Mouse (Mus musculus) forebrain, embryonic 10.5 days (tissue): ENCODE data around the gene Cobl. TPM values are rescaled to one million over a fixed set of nuclear protein-coding genes. Genes with fewer than 3 reads are reported as not detected.

Experiments
- DNase-seq: peaks from one replicate; pipeline ENCODE4 v3.0.0-alpha.2; 2017; ENCODE audit warnings: low spot score; ENCODE audit errors: extremely low spot score
- H3K27ac ChIP-seq: fragments of 300-500 bp; sonication (generic); 2 replicates; pipeline ENCODE4 v1.5.1; 2016; ENCODE audit warnings: mild to moderate bottlenecking
- H3K27me3 ChIP-seq: fragments of 300-500 bp; sonication (generic); 2 replicates; pipeline ENCODE4 v1.6.1; 2016; ENCODE audit warnings: mild to moderate bottlenecking; ENCODE audit not compliant: poor library complexity, severe bottlenecking
- H3K36me3 ChIP-seq: fragments of 300-500 bp; sonication (generic); replicated peaks from 2 replicates; pipeline ENCODE4 v1.6.1; 2016; ENCODE audit warnings: mild to moderate bottlenecking, moderate library complexity
- H3K4me1 ChIP-seq: fragments of 300-500 bp; sonication (generic); 2 replicates; pipeline ENCODE4 v1.6.1; 2016
- H3K4me3 ChIP-seq: fragments of 300-500 bp; sonication (generic); 2 replicates; pipeline ENCODE4 v1.5.1; 2016; ENCODE audit warnings: mild to moderate bottlenecking, moderate library complexity
- H3K9me3 ChIP-seq: fragments of 300-500 bp; sonication (generic); 2 replicates; pipeline ENCODE4 v1.6.1; 2016; ENCODE audit warnings: mild to moderate bottlenecking, moderate library complexity
- WGBS: fragments of 180-500 bp; shearing (Covaris S2); methylation state at CpG from one replicate; pipeline ENCODE4 v1.1.7; 2016; 5-methylcytosine and 5-hydroxymethylcytosine counted together
- polyA plus RNA-seq: library from polyadenylated mRNA; unstranded; fragments of >200 nt; fragmentation: Nextera tagmentation; extraction: Ambion mirVana; gene quantifications from 2 replicates; pipeline ENCODE4 v1.2.1, GENCODE M21; 2016

Gene Cobl
- polyA plus RNA-seq, 1 experiment from 2014 or later, result 2.2 TPM

DNA sequence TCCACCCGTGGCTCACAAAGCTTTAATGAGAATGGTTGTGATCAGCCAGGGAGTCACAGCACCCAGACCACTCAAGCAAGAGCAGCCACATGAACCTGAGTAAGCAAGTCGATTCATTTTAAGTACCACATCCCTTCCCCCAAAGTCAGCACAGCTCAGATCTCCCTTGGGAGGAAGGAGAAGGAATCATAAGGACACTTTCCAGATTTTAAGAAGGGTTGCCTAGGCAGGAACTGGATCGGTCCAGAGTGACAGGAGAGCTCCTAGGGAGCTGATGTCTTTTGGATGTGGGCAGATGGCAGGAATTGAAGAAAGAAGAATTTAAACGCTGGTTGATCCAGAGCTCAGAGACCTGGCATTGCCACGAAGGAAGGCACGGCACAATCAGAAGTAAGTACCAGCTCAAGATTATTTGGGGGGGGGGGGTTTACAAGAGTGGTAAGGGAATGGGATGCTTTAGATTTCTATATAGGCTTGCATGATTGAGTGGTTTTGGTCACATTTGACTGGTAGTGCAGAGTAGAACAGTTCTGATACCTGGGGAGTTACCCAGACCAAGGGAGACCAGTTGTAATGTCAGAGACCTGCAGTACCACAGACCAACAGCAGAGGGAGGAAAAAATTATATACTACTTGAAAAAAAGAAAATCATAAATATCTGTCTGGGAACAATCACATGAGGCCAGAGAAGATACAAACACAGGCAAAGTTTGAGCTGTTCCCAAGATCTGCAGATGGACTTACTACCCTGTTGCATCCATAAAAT is 150.3 kb downstream of the Cobl start:
- WGBS, result 86% methylated on average over 6 of the region's 6 CpGs
- H3K27me3 ChIP-seq, result peaks cover 25% of the 10 kb centered on the region
- H3K9me3 ChIP-seq, result no peaks in the 10 kb centered on the region
- H3K4me3 ChIP-seq, result no peak overlapping the region
- H3K4me1 ChIP-seq, result peaks cover 8% of the 10 kb centered on the region
- no peak for DNase-seq
- H3K27ac ChIP-seq, result no peak overlapping the region
- no peaks in the 10 kb centered on the region for H3K36me3 ChIP-seq

DNA sequence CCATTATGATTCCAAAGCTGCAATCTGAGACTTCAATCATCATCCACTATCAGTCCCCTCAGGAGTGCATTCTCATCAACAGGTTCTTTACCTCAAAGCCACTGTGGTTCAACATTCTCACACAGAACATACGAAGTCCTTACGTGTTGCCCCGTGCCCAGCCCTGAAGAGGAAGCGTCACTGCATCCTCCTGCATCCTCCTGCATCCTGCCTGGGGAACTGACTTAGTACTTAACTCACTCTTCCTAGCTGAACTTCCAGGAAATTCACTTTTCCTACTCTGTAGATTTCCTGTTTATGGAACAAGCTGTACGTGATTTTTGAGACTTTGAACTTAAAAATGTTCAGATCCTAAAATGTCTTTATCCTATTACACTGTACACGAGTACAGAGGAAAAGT is 153.3 kb downstream of the Cobl start:
- Histone ChIP-seq H3K27me3 (peaks cover 50% of the 10 kb centered on the region), H3K36me3 (no peaks in the 10 kb centered on the region), H3K27ac (no peak overlapping the region), H3K4me1 (peaks cover 11% of the 10 kb centered on the region), H3K9me3 (no peaks in the 10 kb centered on the region), H3K4me3 (no peak overlapping the region)
- WGBS, result 90% methylated on average over 6 of the region's 6 CpGs
- DNase-seq, result no peak

DNA sequence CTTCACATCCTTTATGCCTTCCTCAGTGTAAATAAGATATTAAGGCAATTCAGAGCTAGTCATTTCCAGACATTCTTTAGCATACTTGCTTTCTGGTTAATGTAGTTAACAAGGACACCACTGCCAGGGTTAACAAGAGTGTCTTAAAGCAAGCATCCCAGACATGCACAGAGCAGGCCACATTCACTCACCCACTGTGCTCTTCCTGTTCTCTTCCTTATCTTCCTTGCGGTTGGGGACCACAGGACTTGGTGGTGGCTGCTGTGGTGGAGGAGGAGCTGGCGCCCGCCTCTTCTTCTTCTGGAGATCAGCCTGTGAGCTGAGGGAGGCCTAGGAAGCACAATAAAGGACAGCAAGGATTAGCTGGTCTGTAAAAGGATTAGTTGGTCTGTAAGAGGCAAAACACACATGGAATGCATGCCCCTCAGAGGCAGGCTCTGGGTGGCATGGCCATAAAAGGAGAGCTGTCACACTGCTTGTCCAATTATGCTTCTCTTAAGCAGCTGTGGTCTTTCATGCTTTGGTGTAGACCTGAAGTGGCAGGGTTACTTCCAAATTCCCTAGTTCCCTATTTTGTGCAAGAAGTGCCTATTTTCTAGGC is 155.2 kb downstream of the Cobl start:
- no peak overlapping the region for H3K4me3 ChIP-seq
- H3K4me1 ChIP-seq, result peaks cover 11% of the 10 kb centered on the region
- DNase-seq, result no peak
- H3K36me3 ChIP-seq, result no peaks in the 10 kb centered on the region
- WGBS, result 9% methylated on average over 3 of the region's 3 CpGs
- H3K27ac ChIP-seq, result no peak overlapping the region
- H3K9me3 ChIP-seq, result no peaks in the 10 kb centered on the region
- peaks cover 54% of the 10 kb centered on the region for H3K27me3 ChIP-seq

DNA sequence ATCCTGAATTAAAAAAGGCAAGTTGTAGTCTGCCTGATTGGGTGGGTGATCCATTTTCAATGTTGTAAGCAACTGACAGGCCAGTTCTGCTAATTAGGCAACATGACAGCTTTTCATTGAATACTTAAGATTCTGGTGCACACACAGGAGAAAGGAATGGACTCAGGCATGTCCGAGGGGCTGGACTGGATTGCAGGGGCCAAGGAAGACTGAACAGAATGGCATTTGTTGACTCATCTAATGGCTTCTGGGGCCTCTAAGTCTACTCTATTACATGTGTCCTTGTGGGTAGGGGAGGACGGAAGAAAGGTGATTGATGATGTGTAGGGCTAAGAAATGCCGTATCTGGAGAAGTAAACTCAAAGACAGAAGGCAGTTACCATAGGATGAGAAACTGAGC is 159.9 kb downstream of the Cobl start:
- Histone ChIP-seq H3K4me3 (no peak overlapping the region), H3K9me3 (no peaks in the 10 kb centered on the region), H3K4me1 (peaks cover 8% of the 10 kb centered on the region), H3K27me3 (peaks cover 30% of the 10 kb centered on the region), H3K27ac (no peak overlapping the region), H3K36me3 (no peaks in the 10 kb centered on the region)
- no peak for DNase-seq
- WGBS, result 77% methylated on average over 3 of the region's 3 CpGs

DNA sequence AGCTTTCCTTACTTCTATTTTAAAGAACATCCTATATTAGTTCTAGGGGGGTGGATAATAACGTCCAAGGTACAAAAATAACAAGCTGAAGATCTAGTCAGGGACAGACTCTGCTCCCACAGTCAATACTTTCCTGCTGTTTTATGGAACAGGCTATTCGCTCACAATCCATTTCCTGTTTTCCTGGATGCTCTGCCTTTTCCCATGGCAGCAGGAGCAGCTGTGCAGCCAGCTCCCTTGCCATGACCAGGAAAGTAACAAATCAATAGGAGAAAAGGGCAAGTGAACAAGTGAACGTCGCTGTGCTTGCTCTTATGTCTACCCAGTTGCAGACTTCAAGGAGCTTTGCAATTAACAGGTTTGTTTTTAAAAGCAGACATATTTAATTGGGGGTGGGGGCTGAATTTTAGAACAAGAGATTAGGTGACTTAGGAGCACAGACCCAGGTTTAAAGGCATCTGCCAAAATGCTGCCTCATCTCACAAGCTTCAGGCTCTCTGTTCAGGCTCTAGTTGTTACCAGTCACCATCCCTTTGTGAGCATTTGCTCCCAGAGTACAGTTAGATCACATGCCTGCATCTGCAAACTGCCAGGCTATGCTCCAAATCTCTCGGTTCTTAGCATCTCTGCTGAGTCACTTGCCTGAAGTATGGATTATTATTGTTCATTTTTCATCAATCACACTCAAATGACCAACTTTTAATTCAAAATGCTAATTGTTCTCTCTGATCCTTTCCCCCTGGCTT is 164.9 kb downstream of the Cobl start:
- H3K9me3 ChIP-seq, result no peaks in the 10 kb centered on the region
- no peak for DNase-seq
- 0 out of 2 replicates have a peak, but pooled peaks cover 3% of the 10 kb centered on the region for H3K4me1 ChIP-seq
- H3K36me3 ChIP-seq, result no peaks in the 10 kb centered on the region
- H3K4me3 ChIP-seq, result no peak overlapping the region
- 67% methylated on average over 5 of the region's 5 CpGs for WGBS
- H3K27ac ChIP-seq, result no peak overlapping the region
- no peaks in the 10 kb centered on the region for H3K27me3 ChIP-seq

DNA sequence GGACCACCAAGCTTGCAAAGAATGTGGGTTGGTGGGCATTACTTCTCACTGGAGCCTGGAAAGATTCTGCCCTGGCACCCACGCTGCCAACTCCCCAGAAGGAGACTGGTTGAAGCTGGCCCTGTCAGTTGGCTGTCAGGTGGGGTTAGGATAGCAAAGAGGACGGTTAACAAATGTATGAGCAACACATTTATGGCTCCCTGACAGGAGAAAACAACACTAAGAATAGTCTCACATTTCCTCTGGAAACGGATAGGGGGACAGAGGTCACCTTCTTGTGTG is 173.2 kb downstream of the Cobl start:
- Histone ChIP-seq H3K4me3 (no peak overlapping the region), H3K36me3 (no peaks in the 10 kb centered on the region), H3K27ac (no peak overlapping the region), H3K27me3 (peaks cover 37% of the 10 kb centered on the region), H3K9me3 (no peaks in the 10 kb centered on the region), H3K4me1 (0 out of 2 replicates have a peak, but pooled peaks cover 3% of the 10 kb centered on the region)
- 32% methylated on average over 3 of the region's 3 CpGs for WGBS
- DNase-seq, result no peak

DNA sequence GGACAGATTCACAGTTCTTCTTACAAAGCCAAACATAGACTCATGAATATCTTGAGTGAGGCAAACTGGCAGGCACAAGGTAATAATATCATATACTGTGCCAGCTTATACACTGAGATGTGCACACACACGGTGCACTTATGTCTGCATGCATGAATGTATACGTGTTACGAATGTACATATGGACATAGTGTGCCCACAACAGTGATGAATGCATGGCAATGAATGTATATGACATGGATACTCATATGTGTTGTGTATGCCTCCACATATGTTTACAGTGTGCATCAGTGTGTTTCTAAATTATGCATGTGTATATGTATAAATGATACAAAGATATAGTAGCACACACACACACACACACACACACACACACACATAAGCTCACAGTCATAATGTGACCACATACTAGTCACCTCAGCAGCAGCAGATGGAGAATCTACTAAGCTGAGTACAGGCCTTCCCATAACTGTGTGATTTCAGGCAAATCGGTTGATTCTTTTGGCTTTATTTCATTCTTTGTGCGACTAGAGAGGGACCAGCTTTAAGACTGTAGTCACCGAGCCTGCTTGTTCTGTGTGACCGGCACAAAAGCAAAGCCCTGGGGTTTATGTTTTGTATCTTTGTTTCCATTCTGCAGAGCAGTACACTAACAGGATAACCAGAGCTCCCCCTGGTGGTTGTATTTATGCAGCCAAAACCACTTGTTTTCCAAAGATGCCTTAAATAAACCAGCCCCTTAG is 173.7 kb downstream of the Cobl start:
- DNase-seq, result peak; percentile 62
- 44% methylated on average over 7 of the region's 7 CpGs for WGBS
- H3K36me3 ChIP-seq, result no peaks in the 10 kb centered on the region
- peak overlapping the region; percentile 13; the same call in 1 of the 2 replicates for H3K27ac ChIP-seq
- H3K27me3 ChIP-seq, result peaks cover 37% of the 10 kb centered on the region
- no peak overlapping the region for H3K4me3 ChIP-seq
- H3K4me1 ChIP-seq, result 0 out of 2 replicates have a peak, but pooled peaks cover 3% of the 10 kb centered on the region
- H3K9me3 ChIP-seq, result no peaks in the 10 kb centered on the region

DNA sequence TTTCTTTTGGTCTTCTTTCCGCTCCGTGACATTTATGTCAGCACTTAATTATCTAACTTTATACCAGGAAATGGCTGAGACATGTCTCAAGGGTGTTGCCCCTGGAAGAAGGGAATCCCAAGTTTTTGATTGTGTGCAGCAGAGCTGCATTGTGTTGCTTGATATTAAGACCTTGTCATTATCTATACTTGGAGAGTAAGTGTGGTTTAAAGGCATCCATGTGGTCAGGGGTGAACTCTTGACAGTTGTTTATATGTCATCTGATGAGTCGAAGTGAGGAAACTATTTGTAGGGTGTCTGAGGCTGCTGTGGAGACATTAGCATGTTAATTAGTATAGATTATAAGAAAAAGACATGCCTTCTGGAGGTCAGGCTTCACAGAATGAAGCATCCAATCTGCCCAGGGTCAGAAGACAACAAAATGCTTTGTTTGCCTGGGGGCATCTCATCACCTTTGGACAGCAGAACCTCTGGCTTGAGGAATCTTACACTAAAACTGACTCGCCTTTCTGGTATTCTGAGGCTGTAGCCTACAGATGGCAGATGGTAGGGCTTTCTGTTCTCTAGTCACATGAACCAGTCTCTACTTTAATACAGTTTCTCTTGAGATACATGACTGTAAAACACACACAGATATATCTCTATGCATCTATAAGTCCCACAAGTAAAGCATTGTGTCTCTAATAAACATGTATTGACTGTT is 179.3 kb downstream of the Cobl start:
- Histone ChIP-seq H3K4me3 (no peak overlapping the region), H3K27me3 (peaks cover 15% of the 10 kb centered on the region), H3K9me3 (no peaks in the 10 kb centered on the region), H3K27ac (no peak overlapping the region), H3K36me3 (no peaks in the 10 kb centered on the region), H3K4me1 (no peaks in the 10 kb centered on the region)
- 89% methylated on average over 4 of the region's 4 CpGs for WGBS
- DNase-seq, result no peak

DNA sequence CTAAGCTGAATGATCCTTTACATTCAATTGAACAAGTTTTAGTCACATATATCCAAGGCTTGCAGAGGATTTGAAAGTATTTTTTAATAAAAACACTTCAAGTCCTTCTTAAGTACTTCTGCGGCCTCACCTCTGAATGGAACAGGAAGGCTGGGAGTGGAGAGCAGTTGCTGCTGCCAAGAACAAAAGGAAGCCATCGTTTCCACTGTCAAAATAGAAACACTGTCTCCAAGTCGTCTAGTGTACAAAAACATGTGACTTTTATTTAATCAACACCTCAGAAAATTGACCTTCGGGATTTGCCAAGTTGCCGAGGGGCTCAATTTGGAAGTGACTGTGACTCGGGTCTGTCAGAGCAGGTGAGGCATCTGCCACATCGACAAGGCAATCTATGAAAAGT is 184.0 kb downstream of the Cobl start:
- Histone ChIP-seq H3K27ac (no peak overlapping the region), H3K36me3 (no peaks in the 10 kb centered on the region), H3K9me3 (no peaks in the 10 kb centered on the region), H3K4me1 (no peaks in the 10 kb centered on the region), H3K27me3 (no peaks in the 10 kb centered on the region), H3K4me3 (no peak overlapping the region)
- DNase-seq, result no peak
- 81% methylated on average over 7 of the region's 7 CpGs for WGBS

DNA sequence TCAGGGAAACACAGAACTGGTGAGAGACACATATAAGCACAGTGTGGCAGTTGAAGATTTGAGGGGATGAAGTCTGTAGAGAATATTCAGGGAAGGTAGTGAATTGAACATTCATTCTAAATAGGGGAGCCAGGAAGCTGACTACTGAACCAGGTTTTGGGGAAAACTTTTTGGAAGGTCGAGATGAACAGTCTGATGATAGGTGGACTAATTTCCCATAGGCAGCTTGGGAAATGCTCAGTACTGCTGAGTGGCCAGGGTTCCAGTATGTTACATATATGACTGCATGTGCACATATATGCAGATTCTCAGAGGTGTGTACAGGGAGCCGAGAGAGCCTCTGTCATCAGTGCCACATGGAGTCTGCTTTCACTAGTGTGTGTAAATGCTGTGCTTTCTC is 190.5 kb downstream of the Cobl start:
- no peaks in the 10 kb centered on the region for H3K9me3 ChIP-seq
- no peaks in the 10 kb centered on the region for H3K27me3 ChIP-seq
- H3K4me1 ChIP-seq, result no peaks in the 10 kb centered on the region
- no peaks in the 10 kb centered on the region for H3K36me3 ChIP-seq
- no peak for DNase-seq
- WGBS, result 83% methylated on average over 2 of the region's 2 CpGs
- no peak overlapping the region for H3K27ac ChIP-seq
- no peak overlapping the region for H3K4me3 ChIP-seq

DNA sequence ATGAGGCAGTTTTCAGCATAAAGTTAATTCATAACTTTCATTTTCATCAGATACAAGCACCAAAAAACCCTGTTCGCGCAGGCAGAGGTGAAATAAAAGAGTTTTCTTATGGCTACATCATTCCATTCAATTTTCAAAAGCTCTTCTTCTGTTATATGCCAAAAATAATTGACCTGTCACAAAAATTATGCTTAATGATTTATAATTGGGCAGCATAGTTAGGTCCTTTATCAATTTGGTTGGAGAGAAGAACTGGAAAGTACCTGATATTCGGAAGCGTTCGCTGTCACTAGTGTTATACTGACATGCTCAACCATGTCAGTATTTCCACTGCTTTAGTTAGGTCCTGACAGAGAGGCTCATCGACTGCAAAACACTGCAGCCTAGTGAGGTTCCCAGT is 191.0 kb downstream of the Cobl start:
- WGBS, result 89% methylated on average over 6 of the region's 6 CpGs
- no peak overlapping the region for H3K4me3 ChIP-seq
- no peaks in the 10 kb centered on the region for H3K4me1 ChIP-seq
- H3K9me3 ChIP-seq, result no peaks in the 10 kb centered on the region
- no peak for DNase-seq
- no peaks in the 10 kb centered on the region for H3K36me3 ChIP-seq
- H3K27ac ChIP-seq, result no peak overlapping the region
- H3K27me3 ChIP-seq, result no peaks in the 10 kb centered on the region

DNA sequence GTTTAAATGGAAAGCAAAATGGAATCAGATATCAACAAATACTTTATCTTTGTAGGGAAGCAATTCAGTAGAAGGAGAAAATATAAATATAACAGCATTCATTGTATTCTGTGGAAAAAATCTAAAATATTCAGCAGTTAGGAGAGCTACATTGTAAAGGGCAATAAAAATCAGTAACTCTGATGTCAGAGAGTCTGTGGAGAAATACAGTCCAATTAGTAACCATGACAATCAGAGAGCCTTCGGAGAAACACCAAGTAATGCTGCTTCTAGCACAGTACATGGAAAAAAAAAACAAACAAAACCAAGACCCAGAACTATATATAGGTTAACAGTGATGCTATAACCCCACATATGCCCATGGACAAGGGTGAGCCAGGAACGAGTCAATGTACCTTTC is 206.3 kb downstream of the Cobl start:
- no peak overlapping the region for H3K4me3 ChIP-seq
- H3K27me3 ChIP-seq, result no peaks in the 10 kb centered on the region
- H3K36me3 ChIP-seq, result no peaks in the 10 kb centered on the region
- H3K9me3 ChIP-seq, result no peaks in the 10 kb centered on the region
- H3K27ac ChIP-seq, result no peak overlapping the region
- 79% methylated on average over 2 of the region's 2 CpGs for WGBS
- no peak for DNase-seq
- peaks cover 16% of the 10 kb centered on the region for H3K4me1 ChIP-seq
